Mouse (Mus musculus) midbrain, embryonic 11.5 days (tissue): ENCODE results near the gene Gal3st2c. TPM values are rescaled to one million over a fixed set of nuclear protein-coding genes. Genes with fewer than 3 reads are reported as not detected.
"Not testable (repeated sequence)": the region's sequence is repeated elsewhere in the genome, so short reads cannot be mapped to it uniquely, and the experiment has no call there.

ENCODE experiments used
- ATAC-seq: fragments of 200-750 bp; cut with Nextera tagmentation; 2 replicates; pipeline ENCODE4 v1.8.0; 2017; ENCODE audit warnings: moderate TSS enrichment, moderate library complexity; ENCODE audit not compliant: low FRiP score
- DNase-seq: peaks from one replicate; pipeline ENCODE4 v3.0.0; 2015; ENCODE audit warnings: low spot score; ENCODE audit errors: missing footprints
- H3K27ac ChIP-seq: fragments of 300-500 bp; sonication (generic); 2 replicates; pipeline ENCODE4 v1.5.1; 2014; ENCODE audit warnings: low read depth, low read length
- H3K27me3 ChIP-seq: fragments of 300-500 bp; sonication (generic); 2 replicates; pipeline ENCODE4 v1.6.1; 2014; ENCODE audit warnings: mild to moderate bottlenecking, low read length, moderate library complexity, mixed read lengths; ENCODE audit not compliant: control insufficient read depth, insufficient read depth
- H3K36me3 ChIP-seq: fragments of 300-500 bp; sonication (generic); 2 replicates; pipeline ENCODE4 v1.6.1; 2014; ENCODE audit warnings: mild to moderate bottlenecking, low read length, moderate library complexity, mixed read lengths; ENCODE audit not compliant: control insufficient read depth, insufficient read depth
- H3K4me1 ChIP-seq: fragments of 300-500 bp; sonication (generic); 2 replicates; pipeline ENCODE4 v1.6.1; 2014; ENCODE audit warnings: low read length; ENCODE audit not compliant: control insufficient read depth, insufficient read depth
- H3K4me2 ChIP-seq: fragments of 300-500 bp; sonication (generic); 2 replicates; pipeline ENCODE4 v1.6.1; 2014; ENCODE audit warnings: mild to moderate bottlenecking, moderate library complexity
- H3K4me3 ChIP-seq: fragments of 300-500 bp; sonication (generic); 2 replicates; pipeline ENCODE4 v1.5.1; 2014; ENCODE audit warnings: low read depth, low read length
- H3K9ac ChIP-seq: fragments of 300-500 bp; sonication (generic); 2 replicates; pipeline ENCODE4 v1.6.1; 2014; ENCODE audit warnings: low read length
- H3K9me3 ChIP-seq: fragments of 300-500 bp; sonication (generic); 2 replicates; pipeline ENCODE4 v1.6.1; 2016; ENCODE audit warnings: low read length; ENCODE audit not compliant: control insufficient read depth
- WGBS: fragments of 180-500 bp; shearing (Covaris S2); extraction: QIAGEN DNeasy Blood & Tissue Kit; methylation state at CpG from one replicate; pipeline ENCODE4 v1.1.7; 2014; 5-methylcytosine and 5-hydroxymethylcytosine counted together
- polyA plus RNA-seq: library from polyadenylated mRNA; unstranded; fragments of >200 nt; fragmentation: Nextera tagmentation; extraction: Ambion mirVana; gene quantifications from 2 replicates; pipeline ENCODE4 v1.2.1, GENCODE M21; 2014

Gene Gal3st2c
- polyA plus RNA-seq, result not detected in 2 replicates

- not testable (repeated sequence) for H3K27me3 ChIP-seq, H3K27ac ChIP-seq, H3K4me2 ChIP-seq, H3K9me3 ChIP-seq, H3K4me3 ChIP-seq, DNase-seq, H3K9ac ChIP-seq, H3K36me3 ChIP-seq, ATAC-seq, H3K4me1 ChIP-seq
- WGBS, result 89% methylated on average over 7 of the region's 8 CpGs
Measured at GRCm38 (mm10) chr1:93990209-93990608, at the start of gene Gal3st2c. Gal3st2c (plus strand) TSS chr1:93990509.

GRCm38 (mm10) chr1:93949087-93949486 is 41.2 kb upstream of the Gal3st2c start:
- H3K4me1 ChIP-seq, H3K27me3 ChIP-seq, H3K27ac ChIP-seq, DNase-seq, H3K9me3 ChIP-seq, H3K9ac ChIP-seq, H3K36me3 ChIP-seq, H3K4me3 ChIP-seq, H3K4me2 ChIP-seq: not testable (repeated sequence)
- no CpG with 5 or more reads among the region's 11 CpGs for WGBS
- peak; percentile 76; the same call in 1 of the 2 replicates for ATAC-seq

- H3K9me3 ChIP-seq, DNase-seq, H3K27me3 ChIP-seq, H3K27ac ChIP-seq, H3K4me2 ChIP-seq, H3K9ac ChIP-seq, H3K4me1 ChIP-seq, H3K36me3 ChIP-seq, H3K4me3 ChIP-seq: not testable (repeated sequence)
- ATAC-seq, result 0 out of 2 replicates have a peak, but pooled peaks have one; percentile 38
- WGBS, result no CpG with 5 or more reads among the region's 1 CpGs
Measured at GRCm38 (mm10) chr1:93966489-93966888, 23.8 kb upstream of the Gal3st2c start.

- not testable (repeated sequence) for H3K27me3 ChIP-seq, H3K36me3 ChIP-seq, H3K4me1 ChIP-seq, H3K9me3 ChIP-seq, H3K4me3 ChIP-seq, H3K9ac ChIP-seq, ATAC-seq, H3K4me2 ChIP-seq, H3K27ac ChIP-seq, DNase-seq
- WGBS, result 88% methylated on average over 3 of the region's 5 CpGs
Measured at GRCm38 (mm10) chr1:93970380-93970779, 19.9 kb upstream of the Gal3st2c start.

GRCm38 (mm10) chr1:93970797-93971196 is 19.5 kb upstream of the Gal3st2c start:
- not testable (repeated sequence) for H3K4me1 ChIP-seq, H3K9ac ChIP-seq, H3K9me3 ChIP-seq, ATAC-seq, H3K27ac ChIP-seq, H3K4me2 ChIP-seq, H3K36me3 ChIP-seq, DNase-seq, H3K4me3 ChIP-seq, H3K27me3 ChIP-seq
- WGBS, result no CpG with 5 or more reads among the region's 4 CpGs

- not testable (repeated sequence) for H3K27ac ChIP-seq, H3K4me3 ChIP-seq, H3K9me3 ChIP-seq, H3K27me3 ChIP-seq, ATAC-seq, H3K36me3 ChIP-seq, H3K4me1 ChIP-seq, DNase-seq, H3K4me2 ChIP-seq, H3K9ac ChIP-seq
- WGBS, result no CpG with 5 or more reads among the region's 4 CpGs
Measured at GRCm38 (mm10) chr1:93975764-93976163, 14.5 kb upstream of the Gal3st2c start.

- not testable (repeated sequence) for DNase-seq, H3K27ac ChIP-seq
- WGBS, result no CpG with 5 or more reads among the region's 7 CpGs
Measured at GRCm38 (mm10) chr1:93978287-93978686, 12.0 kb upstream of the Gal3st2c start.

GRCm38 (mm10) chr1:93980932-93981331 is 9.4 kb upstream of the Gal3st2c start:
- not testable (repeated sequence) for H3K9ac ChIP-seq, H3K27ac ChIP-seq, DNase-seq, H3K4me1 ChIP-seq, H3K27me3 ChIP-seq, H3K36me3 ChIP-seq, H3K9me3 ChIP-seq, H3K4me2 ChIP-seq, ATAC-seq, H3K4me3 ChIP-seq
- no CpG with 5 or more reads among the region's 2 CpGs for WGBS

More at GRCm38 (mm10) chr1:93978287-93978686, 12.0 kb upstream of the Gal3st2c start:
- ATAC-seq, H3K27me3 ChIP-seq, H3K36me3 ChIP-seq, H3K9ac ChIP-seq, H3K4me1 ChIP-seq, H3K4me2 ChIP-seq, H3K4me3 ChIP-seq, H3K9me3 ChIP-seq: not testable (repeated sequence)

- Histone ChIP-seq H3K27ac (no peak overlapping the region), H3K4me2 (no peak overlapping the region), H3K27me3 (no peaks in the 10 kb centered on the region), H3K36me3 (no peaks in the 10 kb centered on the region), H3K4me3 (no peak overlapping the region), H3K9me3 (no peaks in the 10 kb centered on the region), H3K9ac (no peak overlapping the region), H3K4me1 (no peaks in the 10 kb centered on the region)
- no peak for DNase-seq
- WGBS, result 96% methylated on average over 3 of the region's 3 CpGs
- no peak for ATAC-seq
Measured at GRCm38 (mm10) chr1:93986167-93986566, 4.1 kb upstream of the Gal3st2c start.
